Mouse (Mus musculus): ENCODE measurements around the gene Galnt6. TPM values are rescaled to one million over a fixed set of nuclear protein-coding genes. Genes with fewer than 3 reads are reported as not detected.

Gene Galnt6
- polyA plus RNA-seq, 1 experiment: not detected

- no peak for TF ChIP-seq GATA1 (IDR thresholded peaks at IDR 0.05; ENCODE audit: low read length)
Observed at GRCm38 (mm10) chr15:100710838-100711237, 18.3 kb downstream of the Galnt6 start.

- no peak for TF ChIP-seq GATA1 (IDR thresholded peaks at IDR 0.05; ENCODE audit: low read length)
Observed at GRCm38 (mm10) chr15:100708433-100709078, 20.6 kb downstream of the Galnt6 start.

DNA sequence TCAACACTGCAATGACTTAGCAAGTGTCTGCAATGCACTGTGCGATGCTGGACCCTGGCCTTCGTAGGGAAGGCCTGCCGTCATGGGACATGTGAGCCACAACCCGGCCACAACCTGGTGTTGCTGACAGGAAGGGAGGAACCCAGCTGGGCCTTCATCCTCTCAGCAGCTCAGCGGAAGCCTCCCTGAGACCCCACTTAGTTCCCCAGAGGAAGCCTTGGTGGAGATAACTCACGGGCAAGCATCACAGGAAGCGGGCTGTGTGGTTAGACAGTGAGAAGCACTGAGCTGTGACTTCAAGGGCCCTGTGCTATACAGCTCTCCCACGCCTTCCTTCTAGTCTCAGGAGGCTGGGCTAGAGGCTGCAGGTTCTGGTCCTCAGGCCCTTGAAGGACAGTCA is 22.9 kb downstream of the Galnt6 start:
- TF ChIP-seq GATA1 (IDR thresholded peaks at IDR 0.05; ENCODE audit: low read length): no peak

DNA sequence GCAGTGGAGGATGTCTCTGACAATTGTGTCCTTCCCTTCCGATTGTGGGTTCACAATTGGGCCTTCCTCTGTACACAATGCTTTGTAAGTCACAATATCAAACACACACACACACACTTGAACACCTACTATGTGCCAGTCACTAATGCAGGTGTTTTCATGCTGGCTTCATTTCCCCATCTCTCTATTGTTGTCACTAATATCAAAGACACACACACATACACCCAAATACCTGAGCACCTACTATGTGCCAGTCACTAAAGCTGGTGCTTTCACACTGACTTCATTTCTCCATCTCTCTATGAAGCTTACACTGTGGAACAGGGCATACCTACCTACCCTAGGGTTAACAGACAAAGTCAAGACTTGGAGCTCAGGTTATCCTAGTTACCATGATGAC is 23.8 kb downstream of the Galnt6 start:
- TF ChIP-seq GATA1 (IDR thresholded peaks at IDR 0.05; ENCODE audit: low read length): no peak

DNA sequence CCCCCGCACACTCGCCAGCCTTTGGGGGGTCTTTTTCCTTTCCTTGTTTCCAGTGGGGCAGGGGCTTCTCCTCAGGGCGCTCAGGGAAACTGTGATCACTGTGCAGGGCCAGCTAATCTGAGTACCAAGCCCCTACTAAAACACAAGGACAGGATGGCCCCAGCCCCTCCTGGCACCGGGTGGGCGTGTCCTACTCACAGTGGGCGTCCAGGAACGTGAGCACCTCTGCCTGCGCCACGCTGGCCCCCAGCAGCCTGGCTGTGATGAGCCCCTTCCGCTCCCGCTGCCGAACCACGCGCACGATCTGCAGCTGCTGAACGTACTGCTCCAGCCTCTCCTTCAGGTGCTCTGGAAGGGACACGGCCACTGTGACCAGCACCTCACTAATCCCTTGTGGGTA is 25.3 kb downstream of the Galnt6 start:
- no peak for TF ChIP-seq GATA1 (IDR thresholded peaks at IDR 0.05; ENCODE audit: low read length)

GRCm38 (mm10) chr15:100701856-100702255 is 27.3 kb downstream of the Galnt6 start:
- TF ChIP-seq GATA1 (IDR thresholded peaks at IDR 0.05; ENCODE audit: low read length): no peak

GRCm38 (mm10) chr15:100701108-100701507 is 28.1 kb downstream of the Galnt6 start:
- TF ChIP-seq GATA1 (IDR thresholded peaks at IDR 0.05; ENCODE audit: low read length): no peak

GRCm38 (mm10) chr15:100700424-100700823 is 28.8 kb downstream of the Galnt6 start:
- TF ChIP-seq GATA1 (IDR thresholded peaks at IDR 0.05; ENCODE audit: low read length): no peak

DNA sequence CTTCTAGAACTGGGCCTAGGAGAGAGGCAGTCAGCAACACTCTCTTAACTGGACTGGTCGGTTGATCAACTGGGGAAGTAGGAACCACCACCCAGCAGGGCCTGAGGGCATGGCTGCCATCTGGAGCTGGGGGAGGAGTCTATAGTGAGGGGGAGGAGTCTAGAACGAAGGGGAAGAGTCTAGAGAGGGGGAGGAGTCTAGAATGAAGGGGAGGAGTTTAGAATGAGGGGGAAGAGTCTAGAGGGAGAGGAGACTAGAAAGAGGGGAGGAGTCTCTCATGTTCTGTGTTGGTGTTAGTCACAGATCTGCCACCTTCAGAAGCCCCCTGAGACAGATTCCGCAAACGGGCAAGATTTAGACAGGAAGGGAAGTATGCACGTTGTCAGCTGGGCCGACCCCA is 29.8 kb downstream of the Galnt6 start:
- no peak for TF ChIP-seq GATA1 (IDR thresholded peaks at IDR 0.05; ENCODE audit: low read length)

GRCm38 (mm10) chr15:100698078-100698477 is 31.1 kb downstream of the Galnt6 start:
- TF ChIP-seq GATA1 (IDR thresholded peaks at IDR 0.05; ENCODE audit: low read length): no peak

GRCm38 (mm10) chr15:100694406-100694805 is 34.8 kb downstream of the Galnt6 start:
- no peak for TF ChIP-seq GATA1 (IDR thresholded peaks at IDR 0.05; ENCODE audit: low read length)

DNA sequence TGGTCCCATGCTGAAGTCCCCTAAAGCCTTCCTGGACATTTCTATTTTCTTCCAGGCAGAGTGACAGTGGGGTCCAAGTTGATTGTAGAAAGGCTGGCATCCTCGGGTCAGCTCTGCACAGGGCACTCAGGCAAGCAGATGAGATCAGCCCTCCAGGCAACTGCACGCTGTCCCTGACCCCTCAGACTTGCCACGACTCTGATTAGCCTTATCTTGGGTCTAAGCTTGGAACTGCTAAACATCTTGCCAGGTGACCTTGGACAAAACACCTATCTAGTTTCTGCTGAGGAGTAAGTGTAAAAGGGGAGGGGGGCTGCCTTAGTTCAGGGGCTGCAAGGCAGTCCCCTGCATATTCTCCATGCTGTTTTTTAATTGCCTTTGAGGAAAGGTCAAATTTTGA is 37.2 kb downstream of the Galnt6 start:
- TF ChIP-seq GATA1 (IDR thresholded peaks at IDR 0.05; ENCODE audit: low read length): no peak

GRCm38 (mm10) chr15:100687430-100687971 is 41.7 kb downstream of the Galnt6 start, which contains the start of gene Cela1:
TSS of gene Cela1 (minus strand) at chr15:100687921.
- no peak for TF ChIP-seq GATA1 (IDR thresholded peaks at IDR 0.05; ENCODE audit: low read length)

DNA sequence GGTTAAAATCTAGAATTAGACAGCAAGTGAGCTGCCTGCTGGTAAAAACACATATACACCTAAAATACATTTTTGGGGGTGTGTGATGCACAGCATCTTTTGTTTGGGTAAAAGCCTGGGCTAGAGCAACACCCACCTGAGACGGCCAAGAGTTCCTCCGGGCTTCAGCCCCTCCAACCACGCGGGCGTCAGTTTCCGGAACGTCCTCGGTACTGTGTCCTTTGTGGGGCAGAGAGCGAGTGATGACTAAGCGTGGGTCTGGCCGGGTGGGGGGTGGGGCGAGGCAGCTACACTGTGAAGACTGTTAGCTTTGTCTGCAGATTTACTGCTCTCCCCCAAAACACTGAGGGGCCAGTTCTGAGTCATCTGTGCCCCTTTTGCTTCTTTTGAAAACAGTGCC is 42.2 kb downstream of the Galnt6 start:
- TF ChIP-seq GATA1 (IDR thresholded peaks at IDR 0.05; ENCODE audit: low read length): no peak

DNA sequence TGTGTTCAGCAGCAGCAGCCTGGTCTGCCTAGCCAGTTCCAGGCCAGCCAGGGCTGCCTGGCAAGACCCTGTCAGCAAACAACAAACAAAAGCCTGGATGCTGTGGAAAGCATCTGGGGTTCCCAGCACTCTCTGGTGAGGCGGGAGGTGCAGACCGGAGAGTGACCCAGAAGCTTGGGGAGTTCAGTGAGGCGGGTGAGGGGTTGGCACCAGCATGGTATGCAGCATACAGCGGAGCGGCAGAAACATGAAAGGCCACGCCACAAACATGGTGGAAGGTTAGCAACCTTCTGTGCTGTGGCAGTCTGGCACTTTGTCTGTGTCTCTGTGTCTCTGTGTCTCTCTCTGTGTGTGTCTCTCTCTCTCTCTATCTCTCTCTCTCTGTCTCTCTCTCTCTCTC is 42.7 kb downstream of the Galnt6 start:
- TF ChIP-seq GATA1 (IDR thresholded peaks at IDR 0.05; ENCODE audit: low read length): no peak

DNA sequence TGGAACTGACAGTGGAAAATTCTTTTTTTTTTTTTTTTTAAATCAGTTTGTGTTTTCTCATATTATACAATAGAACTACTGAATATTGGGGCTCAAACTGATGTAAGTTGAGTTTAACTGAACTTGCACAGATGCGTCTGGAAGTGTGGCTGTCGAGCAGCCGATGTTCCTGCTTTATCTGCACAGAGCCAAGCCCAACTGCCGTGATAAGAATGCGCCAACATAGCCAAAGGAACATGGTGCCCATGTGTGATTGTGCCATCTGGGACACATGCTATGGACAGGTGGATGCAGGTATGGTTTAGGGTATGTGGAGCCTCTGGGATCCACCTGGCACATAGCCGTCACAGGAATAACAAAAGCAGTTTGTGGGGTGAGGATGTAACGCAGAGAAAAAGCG is 43.3 kb downstream of the Galnt6 start:
- no peak for TF ChIP-seq GATA1 (IDR thresholded peaks at IDR 0.05; ENCODE audit: low read length)

DNA sequence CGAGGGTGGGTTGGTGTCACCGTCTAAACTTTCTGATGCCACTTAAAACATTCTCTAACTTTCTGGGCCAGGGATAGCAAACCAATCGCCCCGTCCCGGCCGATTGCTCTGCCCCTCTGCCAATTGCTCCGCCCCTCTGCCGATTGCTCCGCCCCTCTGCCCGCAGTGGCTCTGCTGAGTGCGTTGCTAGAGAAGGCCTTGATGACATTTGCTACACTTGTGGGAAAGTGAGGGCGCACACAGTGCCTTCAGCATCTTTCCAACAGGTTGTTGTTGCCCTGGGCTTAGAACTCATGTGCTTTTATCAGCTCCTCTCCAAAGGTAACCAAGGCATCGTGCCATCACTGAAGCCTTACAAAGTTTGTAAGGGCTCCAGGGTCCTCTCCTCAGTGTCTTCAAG is 43.9 kb downstream of the Galnt6 start:
- no peak for TF ChIP-seq GATA1 (IDR thresholded peaks at IDR 0.05; ENCODE audit: low read length)

Measured in G1E-ER4 (cell line).